Mouse (Mus musculus): Measurements from ENCODE around the gene Gstm4. TPM values are rescaled to one million over a fixed set of nuclear protein-coding genes. Genes with fewer than 3 reads are reported as not detected.

Gene Gstm4
- polyA plus RNA-seq, 1 experiment from 2014 or later: 17.6 TPM

GRCm38 (mm10) chr3:108072983-108073569, 28.4 kb upstream of the Gstm4 start:
- WGBS: 63% methylated on average over 10 of the region's 10 CpGs
- peaks cover 15% of the 10 kb centered on the region for H3K36me3 ChIP-seq (ENCODE audit: control insufficient read depth, insufficient read depth, low read length)
- no peak overlapping the region for H3K4me2 ChIP-seq (ENCODE audit: low read depth, low read length)
- H3K4me3 ChIP-seq (ENCODE audit: low read length): no peak overlapping the region
- no peak overlapping the region for H3K9ac ChIP-seq (ENCODE audit: low read length)
- H3K27me3 ChIP-seq (ENCODE audit: control insufficient read depth, insufficient read depth, low read depth, low read length): no peaks in the 10 kb centered on the region
- ATAC-seq (ENCODE audit: low read depth): no peak
- no peaks in the 10 kb centered on the region for H3K9me3 ChIP-seq (ENCODE audit: control insufficient read depth, low read length)
- H3K4me1 ChIP-seq (replicated peaks; ENCODE audit: control insufficient read depth, insufficient read depth, low read length): no peaks in the 10 kb centered on the region
- H3K27ac ChIP-seq (ENCODE audit: low read length): no peak overlapping the region

GRCm38 (mm10) chr3:108070295-108071293, 25.9 kb upstream of the Gstm4 start:
- no peak for ATAC-seq (ENCODE audit: low read depth)

GRCm38 (mm10) chr3:108069231-108069870, 24.7 kb upstream of the Gstm4 start:
- Histone ChIP-seq H3K27me3 (ENCODE audit: control insufficient read depth, insufficient read depth, low read depth, low read length) (no peaks in the 10 kb centered on the region), H3K4me3 (ENCODE audit: low read length) (no peak overlapping the region), H3K36me3 (ENCODE audit: control insufficient read depth, insufficient read depth, low read length) (no peaks in the 10 kb centered on the region), H3K4me2 (ENCODE audit: low read depth, low read length) (no peak overlapping the region), H3K27ac (ENCODE audit: low read length) (no peak overlapping the region), H3K4me1 (replicated peaks; ENCODE audit: control insufficient read depth, insufficient read depth, low read length) (no peaks in the 10 kb centered on the region), H3K9ac (ENCODE audit: low read length) (no peak overlapping the region), H3K9me3 (ENCODE audit: control insufficient read depth, low read length) (no peaks in the 10 kb centered on the region)
- peak; percentile 67 for ATAC-seq (ENCODE audit: low read depth)
- 60% methylated on average over 13 of the region's 13 CpGs for WGBS

More at GRCm38 (mm10) chr3:108070295-108071293, 25.9 kb upstream of the Gstm4 start:
- H3K4me2 ChIP-seq (ENCODE audit: low read depth, low read length): no peak overlapping the region
- no peak overlapping the region for H3K9ac ChIP-seq (ENCODE audit: low read length)
- H3K27me3 ChIP-seq (ENCODE audit: control insufficient read depth, insufficient read depth, low read depth, low read length): no peaks in the 10 kb centered on the region
- H3K4me1 ChIP-seq (replicated peaks; ENCODE audit: control insufficient read depth, insufficient read depth, low read length): no peaks in the 10 kb centered on the region
- 58% methylated on average over 10 of the region's 10 CpGs for WGBS
- H3K4me3 ChIP-seq (ENCODE audit: low read length): no peak overlapping the region
- H3K9me3 ChIP-seq (ENCODE audit: control insufficient read depth, low read length): no peaks in the 10 kb centered on the region
- H3K36me3 ChIP-seq (ENCODE audit: control insufficient read depth, insufficient read depth, low read length): peaks cover 10% of the 10 kb centered on the region
- H3K27ac ChIP-seq (ENCODE audit: low read length): no peak overlapping the region

- 5% methylated on average over 1 of the region's 1 CpGs for WGBS
Observed at GRCm38 (mm10) chr3:108068826-108069225, 24.1 kb upstream of the Gstm4 start.

GRCm38 (mm10) chr3:108067370-108067934, 22.8 kb upstream of the Gstm4 start:
- H3K27ac ChIP-seq (ENCODE audit: low read length): no peak overlapping the region
- no peaks in the 10 kb centered on the region for H3K36me3 ChIP-seq (ENCODE audit: control insufficient read depth, insufficient read depth, low read length)
- H3K9ac ChIP-seq (ENCODE audit: low read length): no peak overlapping the region
- H3K4me3 ChIP-seq (ENCODE audit: low read length): no peak overlapping the region
- no peaks in the 10 kb centered on the region for H3K4me1 ChIP-seq (replicated peaks; ENCODE audit: control insufficient read depth, insufficient read depth, low read length)
- ATAC-seq (ENCODE audit: low read depth): no peak
- H3K9me3 ChIP-seq (ENCODE audit: control insufficient read depth, low read length): no peaks in the 10 kb centered on the region
- no peaks in the 10 kb centered on the region for H3K27me3 ChIP-seq (ENCODE audit: control insufficient read depth, insufficient read depth, low read depth, low read length)
- no peak overlapping the region for H3K4me2 ChIP-seq (ENCODE audit: low read depth, low read length)
- 49% methylated on average over 6 of the region's 6 CpGs for WGBS

More at GRCm38 (mm10) chr3:108068826-108069225, 24.1 kb upstream of the Gstm4 start:
- Histone ChIP-seq H3K27me3 (ENCODE audit: control insufficient read depth, insufficient read depth, low read depth, low read length) (no peaks in the 10 kb centered on the region), H3K4me2 (ENCODE audit: low read depth, low read length) (no peak overlapping the region), H3K4me1 (replicated peaks; ENCODE audit: control insufficient read depth, insufficient read depth, low read length) (no peaks in the 10 kb centered on the region), H3K9ac (ENCODE audit: low read length) (no peak overlapping the region), H3K4me3 (ENCODE audit: low read length) (no peak overlapping the region), H3K9me3 (ENCODE audit: control insufficient read depth, low read length) (no peaks in the 10 kb centered on the region), H3K36me3 (ENCODE audit: control insufficient read depth, insufficient read depth, low read length) (no peaks in the 10 kb centered on the region), H3K27ac (ENCODE audit: low read length) (no peak overlapping the region)
- no peak for ATAC-seq (ENCODE audit: low read depth)

- no peak for ATAC-seq (ENCODE audit: low read depth)
- Histone ChIP-seq H3K27me3 (ENCODE audit: control insufficient read depth, insufficient read depth, low read depth, low read length) (no peaks in the 10 kb centered on the region), H3K36me3 (ENCODE audit: control insufficient read depth, insufficient read depth, low read length) (no peaks in the 10 kb centered on the region), H3K4me2 (ENCODE audit: low read depth, low read length) (no peak overlapping the region), H3K4me1 (replicated peaks; ENCODE audit: control insufficient read depth, insufficient read depth, low read length) (no peaks in the 10 kb centered on the region), H3K9me3 (ENCODE audit: control insufficient read depth, low read length) (no peaks in the 10 kb centered on the region), H3K4me3 (ENCODE audit: low read length) (no peak overlapping the region), H3K9ac (ENCODE audit: low read length) (no peak overlapping the region), H3K27ac (ENCODE audit: low read length) (no peak overlapping the region)
- 77% methylated on average over 9 of the region's 9 CpGs for WGBS
Observed at GRCm38 (mm10) chr3:108065551-108065950, 20.9 kb upstream of the Gstm4 start.

GRCm38 (mm10) chr3:108064672-108065071, 20.0 kb upstream of the Gstm4 start:
- 76% methylated on average over 4 of the region's 4 CpGs for WGBS
- Histone ChIP-seq H3K9ac (ENCODE audit: low read length) (no peak overlapping the region), H3K36me3 (ENCODE audit: control insufficient read depth, insufficient read depth, low read length) (no peaks in the 10 kb centered on the region), H3K4me2 (ENCODE audit: low read depth, low read length) (no peak overlapping the region), H3K27me3 (ENCODE audit: control insufficient read depth, insufficient read depth, low read depth, low read length) (no peaks in the 10 kb centered on the region), H3K4me3 (ENCODE audit: low read length) (no peak overlapping the region), H3K9me3 (ENCODE audit: control insufficient read depth, low read length) (no peaks in the 10 kb centered on the region), H3K27ac (ENCODE audit: low read length) (no peak overlapping the region), H3K4me1 (replicated peaks; ENCODE audit: control insufficient read depth, insufficient read depth, low read length) (no peaks in the 10 kb centered on the region)
- ATAC-seq (ENCODE audit: low read depth): no peak

GRCm38 (mm10) chr3:108062648-108063047, 18.0 kb upstream of the Gstm4 start:
- no peak for ATAC-seq (ENCODE audit: low read depth)
- Histone ChIP-seq H3K36me3 (ENCODE audit: control insufficient read depth, insufficient read depth, low read length) (no peaks in the 10 kb centered on the region), H3K9ac (ENCODE audit: low read length) (no peak overlapping the region), H3K9me3 (ENCODE audit: control insufficient read depth, low read length) (no peaks in the 10 kb centered on the region), H3K4me1 (replicated peaks; ENCODE audit: control insufficient read depth, insufficient read depth, low read length) (no peaks in the 10 kb centered on the region), H3K27ac (ENCODE audit: low read length) (no peak overlapping the region), H3K4me2 (ENCODE audit: low read depth, low read length) (no peak overlapping the region), H3K27me3 (ENCODE audit: control insufficient read depth, insufficient read depth, low read depth, low read length) (no peaks in the 10 kb centered on the region), H3K4me3 (ENCODE audit: low read length) (no peak overlapping the region)
- WGBS: 70% methylated on average over 8 of the region's 8 CpGs

GRCm38 (mm10) chr3:108061420-108061819, 16.7 kb upstream of the Gstm4 start:
- no peak for ATAC-seq (ENCODE audit: low read depth)
- Histone ChIP-seq H3K27ac (ENCODE audit: low read length) (no peak overlapping the region), H3K36me3 (ENCODE audit: control insufficient read depth, insufficient read depth, low read length) (no peaks in the 10 kb centered on the region), H3K4me3 (ENCODE audit: low read length) (peak overlapping the region; percentile 22; the same call in 1 of the 2 replicates), H3K9me3 (ENCODE audit: control insufficient read depth, low read length) (no peaks in the 10 kb centered on the region), H3K4me2 (ENCODE audit: low read depth, low read length) (peak overlapping the region; percentile 47), H3K9ac (ENCODE audit: low read length) (0 out of 2 replicates have a peak overlapping the region, but pooled peaks have one; percentile 36), H3K4me1 (replicated peaks; ENCODE audit: control insufficient read depth, insufficient read depth, low read length) (no peaks in the 10 kb centered on the region), H3K27me3 (ENCODE audit: control insufficient read depth, insufficient read depth, low read depth, low read length) (no peaks in the 10 kb centered on the region)
- WGBS: 14% methylated on average over 7 of the region's 7 CpGs

Data from lung, embryonic 16.5 days (tissue).